Mouse (Mus musculus) heart, postnatal 0 days (tissue): ENCODE measurements around the gene Podxl.

ENCODE experiments used
- CTCF ChIP-seq: IDR thresholded peaks from 2 replicates; pipeline ENCODE4 v1.5.1; 2016; ENCODE audit warnings: antibody characterized with exemption, control low read depth, low read depth
- EP300 ChIP-seq: IDR thresholded peaks from 2 replicates; pipeline ENCODE4 v1.6.1; 2016; ENCODE audit warnings: antibody characterized with exemption, low read depth

DNA sequence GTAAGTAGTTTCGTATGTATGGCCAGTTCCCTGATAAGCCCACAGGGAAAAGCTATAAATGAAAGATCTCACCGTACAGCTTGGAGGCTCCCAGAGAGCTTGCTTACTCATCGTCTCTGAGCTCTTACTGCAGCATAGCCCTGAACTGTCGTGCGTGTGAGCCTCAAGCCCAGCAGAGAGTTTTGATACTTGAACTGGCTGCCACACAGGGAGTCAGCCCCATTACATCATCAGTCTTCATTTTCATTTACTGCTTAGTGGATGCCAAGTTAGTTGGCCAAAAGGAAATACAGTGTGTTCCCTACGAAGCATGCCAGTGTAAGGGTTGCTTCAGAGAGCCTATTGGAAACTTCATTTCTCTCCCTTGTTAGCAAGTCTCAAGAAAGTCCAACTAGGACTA is 50.1 kb downstream of the Podxl start:
- TF ChIP-seq CTCF (no peak), EP300 (no peak)
